Mouse (Mus musculus) heart, embryonic 12.5 days (tissue): ENCODE data around the gene Glyr1. TPM values are rescaled to one million over a fixed set of nuclear protein-coding genes. Genes with fewer than 3 reads are reported as not detected.

Experiments used
- polyA plus RNA-seq: library from polyadenylated mRNA; unstranded; fragments of >200 nt; fragmentation: Nextera tagmentation; extraction: Ambion mirVana; gene quantifications from 2 replicates; pipeline ENCODE4 v1.2.1, GENCODE M21; 2016

The Glyr1 gene
- polyA plus RNA-seq, 1 experiment from 2014 or later: 111 TPM

Other genes starting within 250 kb of the Glyr1 start
- gene 4930562C15Rik, start 214.4 kb downstream of the Glyr1 start, polyA plus RNA-seq: 0.11 and 0.57 TPM in 2 replicates
- 26.8 and 27.1 TPM in 2 replicates for gene Ubald1, start 169.5 kb downstream of the Glyr1 start, polyA plus RNA-seq
- gene Mgrn1, start 163.6 kb downstream of the Glyr1 start, polyA plus RNA-seq: 114 and 116 TPM in 2 replicates
- 92.3 and 97.3 TPM in 2 replicates for gene Nudt16l1, start 111.1 kb downstream of the Glyr1 start, polyA plus RNA-seq
- gene Anks3, start 85.7 kb downstream of the Glyr1 start, polyA plus RNA-seq: 34.4 and 34.8 TPM in 2 replicates
- gene Sept12, start 52.0 kb downstream of the Glyr1 start, polyA plus RNA-seq: not detected in 2 replicates
- 2.0 and 3.7 TPM in 2 replicates for gene Smim22, start 42.6 kb downstream of the Glyr1 start, polyA plus RNA-seq
- 44.1 and 48.3 TPM in 2 replicates for gene Rogdi, start 36.3 kb downstream of the Glyr1 start, polyA plus RNA-seq
- 16.3 and 16.7 TPM in 2 replicates for gene Ubn1, start 194 bp upstream of the Glyr1 start, polyA plus RNA-seq
- gene Ppl, start 82.6 kb upstream of the Glyr1 start, polyA plus RNA-seq: 1.5 and 2.1 TPM in 2 replicates
- gene Sec14l5, start 97.2 kb upstream of the Glyr1 start, polyA plus RNA-seq: not detected in 2 replicates
- gene Nagpa, start 154.1 kb upstream of the Glyr1 start, polyA plus RNA-seq: 14.0 and 15.4 TPM in 2 replicates
- 2.5 and 3.2 TPM in 2 replicates for gene AU021092, start 172.4 kb upstream of the Glyr1 start, polyA plus RNA-seq
- gene Alg1, start 183.8 kb upstream of the Glyr1 start, polyA plus RNA-seq: 23.9 and 24.6 TPM in 2 replicates
- 17.2 and 19.5 TPM in 2 replicates for gene Eef2kmt, start 206.1 kb upstream of the Glyr1 start, polyA plus RNA-seq